Mouse (Mus musculus): ENCODE results near the gene Kcnip4. TPM values are rescaled to one million over a fixed set of nuclear protein-coding genes. Genes with fewer than 3 reads are reported as not detected.

The Kcnip4 gene
- polyA plus RNA-seq, 1 experiment, result not detected

DNA sequence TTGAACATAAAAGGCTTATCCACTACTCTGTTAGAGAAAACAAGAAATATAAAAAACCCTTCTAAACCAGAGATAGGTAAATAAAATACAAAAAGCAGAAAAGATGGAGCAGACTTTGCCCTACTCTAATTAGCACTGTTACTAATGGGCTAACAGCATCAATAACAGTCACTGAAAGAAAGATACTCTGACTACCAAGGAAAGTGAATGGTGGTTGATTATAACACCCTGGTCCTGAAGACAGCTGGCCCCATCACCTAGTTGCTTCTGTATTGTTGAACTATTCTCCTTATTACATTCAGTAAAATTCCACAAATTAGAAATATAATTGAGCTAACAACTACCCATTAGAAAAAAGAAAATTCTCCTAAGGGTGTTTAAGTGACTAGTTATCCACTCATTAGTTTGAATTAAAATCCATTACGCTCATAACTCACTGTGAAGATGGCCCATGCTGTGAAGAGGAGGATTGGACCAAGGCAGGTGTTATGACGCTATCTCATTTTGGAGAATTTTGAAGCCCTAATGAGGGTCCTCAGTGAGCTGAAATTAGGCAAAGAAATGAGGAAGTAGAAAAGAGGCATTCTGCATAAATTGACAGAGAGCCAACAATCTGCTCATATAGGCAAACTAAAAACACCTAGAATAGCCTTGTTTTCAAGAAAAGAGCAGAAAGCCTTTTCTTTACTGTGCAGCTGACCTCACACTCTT is 582.2 kb downstream of the Kcnip4 start:
- H3K36me3 ChIP-seq (ENCODE audit: control insufficient read depth, insufficient read depth, low read length), result no peaks in the 10 kb centered on the region
- H3K27me3 ChIP-seq (ENCODE audit: control insufficient read depth, insufficient read depth, low read length), result no peaks in the 10 kb centered on the region
- TF ChIP-seq POLR2A (IDR thresholded peaks at IDR 0.05; ENCODE audit: low read depth, low read length) (no peak), CTCF (IDR thresholded peaks at IDR 0.05; ENCODE audit: extremely low read depth, insufficient read length, insufficient replicate concordance, low read depth, low read length) (no peak)
- 87% methylated on average over 2 of the region's 2 CpGs for WGBS
- H3K27ac ChIP-seq (ENCODE audit: insufficient read depth, low read depth, low read length), result no peak overlapping the region
- no peak overlapping the region for H3K4me3 ChIP-seq (ENCODE audit: low read depth, low read length)
- H3K4me1 ChIP-seq (ENCODE audit: control insufficient read depth, insufficient read depth, insufficient read length, low read length), result no peaks in the 10 kb centered on the region

DNA sequence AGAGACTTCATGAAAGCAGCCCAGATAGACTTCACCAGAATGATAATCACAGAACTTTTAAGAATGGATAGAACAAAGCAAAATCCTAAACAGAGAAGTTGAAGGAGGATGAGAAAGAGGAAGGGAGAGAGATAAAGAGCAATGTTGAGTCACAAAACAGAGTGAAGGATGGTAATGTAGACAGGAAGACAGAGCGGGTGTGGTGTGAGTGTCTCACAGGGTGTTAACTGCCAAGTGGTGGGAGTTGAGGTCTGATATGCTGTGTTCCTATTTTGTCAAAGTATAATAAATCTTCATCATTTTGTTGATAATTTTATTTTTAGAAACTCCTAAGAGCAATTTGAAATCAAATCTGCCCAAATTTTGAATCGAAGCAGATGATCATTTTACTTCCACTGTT is 592.8 kb downstream of the Kcnip4 start:
- TF ChIP-seq POLR2A (IDR thresholded peaks at IDR 0.05; ENCODE audit: low read depth, low read length) (no peak), CTCF (IDR thresholded peaks at IDR 0.05; ENCODE audit: extremely low read depth, insufficient read length, insufficient replicate concordance, low read depth, low read length) (no peak)
- H3K27me3 ChIP-seq (ENCODE audit: control insufficient read depth, insufficient read depth, low read length), result no peaks in the 10 kb centered on the region
- 76% methylated on average over 2 of the region's 2 CpGs for WGBS

DNA sequence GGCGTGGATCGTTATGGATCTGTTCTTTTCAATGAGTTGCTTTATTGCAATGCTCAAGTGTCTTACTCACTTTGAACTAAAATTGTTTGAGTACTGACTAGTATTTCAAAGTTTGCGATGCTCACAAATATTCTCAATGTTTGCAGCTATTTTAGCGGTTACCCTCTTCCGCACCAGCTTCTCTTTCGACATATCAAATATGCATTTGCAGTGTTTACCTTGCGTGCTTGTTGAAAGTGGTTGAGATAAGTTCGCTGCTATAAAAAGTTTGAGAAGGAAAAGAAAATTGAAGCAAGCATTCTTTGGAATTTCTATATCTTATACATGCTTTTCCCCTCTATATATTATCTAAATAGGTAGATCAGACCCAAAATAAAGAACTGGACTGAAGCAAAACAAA is 634.5 kb downstream of the Kcnip4 start:
- TF ChIP-seq POLR2A (IDR thresholded peaks at IDR 0.05; ENCODE audit: low read depth, low read length), result no peak
- no peak for TF ChIP-seq CTCF (IDR thresholded peaks at IDR 0.05; ENCODE audit: extremely low read depth, insufficient read length, insufficient replicate concordance, low read depth, low read length)
- Histone ChIP-seq H3K36me3 (ENCODE audit: control insufficient read depth, insufficient read depth, low read length) (no peaks in the 10 kb centered on the region), H3K27me3 (ENCODE audit: control insufficient read depth, insufficient read depth, low read length) (no peaks in the 10 kb centered on the region), H3K27ac (ENCODE audit: insufficient read depth, low read depth, low read length) (no peak overlapping the region), H3K4me1 (ENCODE audit: control insufficient read depth, insufficient read depth, insufficient read length, low read length) (no peaks in the 10 kb centered on the region), H3K4me3 (ENCODE audit: low read depth, low read length) (no peak overlapping the region)
- WGBS, result 27% methylated on average over 8 of the region's 8 CpGs

More for the DNA sequence above, 592.8 kb downstream of the Kcnip4 start:
- H3K27ac ChIP-seq (ENCODE audit: insufficient read depth, low read depth, low read length), result no peak overlapping the region
- no peak overlapping the region for H3K4me3 ChIP-seq (ENCODE audit: low read depth, low read length)
- no peaks in the 10 kb centered on the region for H3K36me3 ChIP-seq (ENCODE audit: control insufficient read depth, insufficient read depth, low read length)
- H3K4me1 ChIP-seq (ENCODE audit: control insufficient read depth, insufficient read depth, insufficient read length, low read length), result no peaks in the 10 kb centered on the region

DNA sequence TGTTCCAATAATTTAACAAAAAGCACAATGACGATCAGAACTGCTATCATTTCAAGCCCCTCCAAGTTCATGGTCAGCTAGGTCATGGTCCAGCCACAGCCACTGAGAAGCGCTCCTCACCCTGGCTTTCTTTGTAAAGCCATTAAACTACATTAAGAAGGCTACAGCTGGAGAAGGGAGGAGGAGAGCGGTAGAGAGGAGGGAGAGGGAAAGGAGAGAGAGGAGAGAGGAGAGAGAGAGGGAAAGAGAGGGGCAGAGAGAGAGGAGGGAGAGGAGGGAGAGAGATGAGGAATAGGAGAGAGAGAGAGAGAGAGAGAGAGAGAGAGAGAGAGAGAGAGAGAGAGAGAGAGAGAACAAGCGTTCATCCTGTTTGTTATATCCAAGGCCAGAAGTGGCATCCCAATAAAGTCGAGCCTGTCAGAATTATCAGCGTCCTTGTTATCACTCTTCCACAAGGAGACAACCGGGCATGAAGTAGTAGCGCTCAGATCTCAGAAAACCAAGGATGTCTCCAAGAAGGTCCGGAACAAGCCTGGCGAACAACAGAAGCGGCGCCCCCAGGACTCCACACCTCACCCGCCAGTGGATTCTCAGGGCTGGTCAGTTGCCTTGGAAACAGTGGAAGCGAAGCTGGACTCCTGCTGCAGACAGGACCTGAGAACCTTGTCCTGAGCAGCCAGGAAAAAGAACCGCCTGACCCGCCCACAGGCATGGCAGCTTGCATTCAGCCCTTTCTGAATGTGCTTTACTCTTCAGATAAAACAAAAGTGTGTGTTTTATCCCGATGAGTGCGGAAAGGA is 635.1 kb downstream of the Kcnip4 start:
- Histone ChIP-seq H3K4me3 (ENCODE audit: low read depth, low read length) (no peak overlapping the region), H3K27ac (ENCODE audit: insufficient read depth, low read depth, low read length) (no peak overlapping the region), H3K4me1 (ENCODE audit: control insufficient read depth, insufficient read depth, insufficient read length, low read length) (no peaks in the 10 kb centered on the region), H3K36me3 (ENCODE audit: control insufficient read depth, insufficient read depth, low read length) (no peaks in the 10 kb centered on the region), H3K27me3 (ENCODE audit: control insufficient read depth, insufficient read depth, low read length) (no peaks in the 10 kb centered on the region)
- no peak for TF ChIP-seq POLR2A (IDR thresholded peaks at IDR 0.05; ENCODE audit: low read depth, low read length)
- TF ChIP-seq CTCF (IDR thresholded peaks at IDR 0.05; ENCODE audit: extremely low read depth, insufficient read length, insufficient replicate concordance, low read depth, low read length), result no peak
- 7% methylated on average over 18 of the region's 18 CpGs for WGBS

DNA sequence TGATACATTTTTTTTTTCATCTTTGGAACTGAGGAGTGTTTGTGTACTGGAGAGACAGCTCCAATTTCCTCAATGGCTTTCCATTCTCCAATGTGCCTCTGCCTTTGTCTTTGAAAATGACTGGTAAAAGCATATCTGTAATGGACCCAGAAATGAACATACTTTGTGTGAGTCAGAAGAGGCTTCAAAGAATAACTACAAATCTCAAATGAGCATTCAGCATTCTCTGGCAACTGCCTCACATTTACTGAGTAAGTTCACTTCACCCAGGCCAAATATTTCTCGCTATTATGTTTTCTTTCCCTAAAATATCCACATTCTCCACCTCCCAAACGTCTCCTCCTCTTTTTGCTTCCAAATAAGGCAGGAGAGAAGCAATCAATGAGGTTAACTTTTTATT is 646.6 kb downstream of the Kcnip4 start:
- no peaks in the 10 kb centered on the region for H3K27me3 ChIP-seq (ENCODE audit: control insufficient read depth, insufficient read depth, low read length)
- TF ChIP-seq CTCF (IDR thresholded peaks at IDR 0.05; ENCODE audit: extremely low read depth, insufficient read length, insufficient replicate concordance, low read depth, low read length) (no peak), POLR2A (IDR thresholded peaks at IDR 0.05; ENCODE audit: low read depth, low read length) (no peak)
- H3K4me1 ChIP-seq (ENCODE audit: control insufficient read depth, insufficient read depth, insufficient read length, low read length), result no peaks in the 10 kb centered on the region
- H3K27ac ChIP-seq (ENCODE audit: insufficient read depth, low read depth, low read length), result no peak overlapping the region
- no peaks in the 10 kb centered on the region for H3K36me3 ChIP-seq (ENCODE audit: control insufficient read depth, insufficient read depth, low read length)
- WGBS, result 43% methylated on average over 2 of the region's 2 CpGs
- no peak overlapping the region for H3K4me3 ChIP-seq (ENCODE audit: low read depth, low read length)

DNA sequence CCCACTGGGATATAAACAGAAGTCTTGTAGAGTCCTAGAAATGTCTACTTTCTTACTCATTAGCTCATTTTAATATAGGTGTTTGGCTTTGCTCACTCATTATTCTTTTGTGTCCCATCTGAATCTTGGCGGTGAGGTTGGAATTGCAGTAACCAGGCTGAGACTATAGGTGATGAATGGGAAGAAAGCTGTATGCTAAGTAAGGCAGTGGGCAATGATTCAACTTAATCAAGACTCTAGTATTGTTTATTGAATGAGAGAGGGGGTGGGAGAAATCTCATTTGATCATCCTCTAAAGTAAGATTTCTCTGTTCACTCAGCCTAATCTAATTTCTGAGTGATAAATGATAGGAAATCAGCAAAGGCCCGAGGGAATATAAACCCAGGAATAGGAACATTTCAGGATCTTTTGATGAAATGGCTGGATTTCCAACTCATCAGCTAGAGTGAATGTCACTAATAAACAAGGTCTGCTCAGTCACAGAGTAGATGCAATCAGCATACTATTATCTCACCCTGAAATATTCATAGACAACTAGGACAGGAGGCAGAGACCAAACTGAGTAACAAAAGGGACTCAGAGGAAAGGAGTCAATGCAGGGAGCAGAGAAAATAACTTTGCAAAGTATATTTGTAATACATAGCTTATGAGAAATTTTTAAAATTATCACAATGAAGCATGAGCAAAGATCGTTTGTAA is 660.3 kb downstream of the Kcnip4 start:
- H3K36me3 ChIP-seq (ENCODE audit: control insufficient read depth, insufficient read depth, low read length), result no peaks in the 10 kb centered on the region
- WGBS, result 67% methylated on average over 3 of the region's 3 CpGs
- TF ChIP-seq CTCF (IDR thresholded peaks at IDR 0.05; ENCODE audit: extremely low read depth, insufficient read length, insufficient replicate concordance, low read depth, low read length) (no peak), POLR2A (IDR thresholded peaks at IDR 0.05; ENCODE audit: low read depth, low read length) (no peak)

DNA sequence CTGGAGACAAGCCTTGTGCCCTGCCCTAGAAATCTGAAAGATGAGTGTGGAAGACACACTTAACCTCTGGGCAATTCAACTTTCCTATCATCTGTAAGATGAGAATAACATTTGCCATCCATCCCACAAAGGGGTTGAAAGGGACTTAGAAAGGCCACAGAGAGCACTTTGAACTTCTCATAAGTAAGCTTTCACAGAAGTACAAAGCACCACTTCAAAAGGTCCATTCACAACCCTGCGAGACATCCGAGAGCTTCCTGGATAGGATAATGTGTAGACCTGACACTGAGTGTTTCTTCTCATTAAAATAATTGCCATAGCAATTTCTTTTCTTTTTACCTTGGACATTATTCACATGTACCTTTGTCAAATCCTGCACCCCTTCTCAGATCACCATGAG is 683.7 kb downstream of the Kcnip4 start:
- no peak for TF ChIP-seq CTCF (IDR thresholded peaks at IDR 0.05; ENCODE audit: extremely low read depth, insufficient read length, insufficient replicate concordance, low read depth, low read length)
- TF ChIP-seq POLR2A (IDR thresholded peaks at IDR 0.05; ENCODE audit: low read depth, low read length), result no peak
- Histone ChIP-seq H3K4me3 (ENCODE audit: low read depth, low read length) (no peak overlapping the region), H3K36me3 (ENCODE audit: control insufficient read depth, insufficient read depth, low read length) (no peaks in the 10 kb centered on the region), H3K4me1 (ENCODE audit: control insufficient read depth, insufficient read depth, insufficient read length, low read length) (no peaks in the 10 kb centered on the region), H3K27me3 (ENCODE audit: control insufficient read depth, insufficient read depth, low read length) (no peaks in the 10 kb centered on the region), H3K27ac (ENCODE audit: insufficient read depth, low read depth, low read length) (no peak overlapping the region)
- 84% methylated on average over 2 of the region's 2 CpGs for WGBS

More for the DNA sequence above, 660.3 kb downstream of the Kcnip4 start:
- Histone ChIP-seq H3K4me1 (ENCODE audit: control insufficient read depth, insufficient read depth, insufficient read length, low read length) (no peaks in the 10 kb centered on the region), H3K27me3 (ENCODE audit: control insufficient read depth, insufficient read depth, low read length) (no peaks in the 10 kb centered on the region), H3K27ac (ENCODE audit: insufficient read depth, low read depth, low read length) (no peak overlapping the region), H3K4me3 (ENCODE audit: low read depth, low read length) (no peak overlapping the region)

Measured in small intestine, adult 2 months (tissue).